ENCODE assay signal across 8 mouse cellular contexts in genomic region chr9:70392563-70392907, GRCm38 (mm10). TPM values are rescaled to one million over a fixed set of nuclear protein-coding genes. Genes with fewer than 3 reads are reported as not detected.
DNase-seq lines count a peak whose midpoint lies in the region; ATAC-seq and TF ChIP-seq lines count a peak whose summit lies in the region.

No protein-coding gene starts in this region.

- no peak overlapping the region for H3K27ac ChIP-seq in ES-E14 (ENCODE audit: insufficient read depth, low read depth, low read length, poor library complexity, severe bottlenecking)
- H3K27ac ChIP-seq in lung, postnatal 0 days (ENCODE audit: low read length): no peak overlapping the region
- no peak overlapping the region for H3K27ac ChIP-seq in small intestine, adult 2 months (ENCODE audit: insufficient read depth, low read depth, low read length)

- H3K4me1 ChIP-seq in ES-E14 (ENCODE audit: control insufficient read depth in 2 of 2, insufficient read depth in 2 of 2, low read length in 2 of 2, poor library complexity in 1 of 2): peaks cover 0 to 2% of the 10 kb centered on the region in 2 experiments; a peak in 1 of 4 replicates
- H3K4me1 ChIP-seq in lung, postnatal 0 days (ENCODE audit: insufficient read depth, low read depth, low read length): no peaks in the 10 kb centered on the region
- H3K4me1 ChIP-seq in small intestine, adult 2 months (ENCODE audit: control insufficient read depth, insufficient read depth, insufficient read length, low read length): no peaks in the 10 kb centered on the region; the same call in 1 of the 2 replicates

- H3K36me3 ChIP-seq in ES-E14 (ENCODE audit: control insufficient read depth, insufficient read depth, low read length, poor library complexity, severe bottlenecking): no peaks in the 10 kb centered on the region
- H3K36me3 ChIP-seq in lung, postnatal 0 days (ENCODE audit: insufficient read depth, low read length): peaks cover 15% of the 10 kb centered on the region
- peaks cover 36% of the 10 kb centered on the region for H3K36me3 ChIP-seq in small intestine, adult 2 months (ENCODE audit: control insufficient read depth, insufficient read depth, low read length)

- peak; percentile 9 for DNase-seq in cerebellum, adult 11 months
- peak; percentile 19 for DNase-seq in ES-E14 (ENCODE audit: low read depth, low spot score)
- DNase-seq in cerebellum, postnatal 10 days: peak; percentile 87 to 90
- peak; percentile 30 for DNase-seq in gastrocnemius, postnatal 14 days
- peak; percentile 44 for DNase-seq in kidney, adult 9 months
- peak; percentile 42 for DNase-seq in lung, postnatal 0 days (ENCODE audit: low spot score)

- no peak for ATAC-seq in cerebellum, adult (ENCODE audit: insufficient number of reproducible peaks, low FRiP score, low TSS enrichment)
- no peak for ATAC-seq in lung, postnatal 0 days

- WGBS in lung, postnatal 0 days: 17% methylated on average over 6 of the region's 6 CpGs
- 6% methylated on average over 6 of the region's 6 CpGs for WGBS in small intestine, adult 2 months

- TF ChIP-seq POLR2A in small intestine, adult 2 months (IDR thresholded peaks at IDR 0.05; ENCODE audit: low read depth, low read length): no peak

- H3K4me3 ChIP-seq in ES-E14 (ENCODE audit: insufficient read depth in 1 of 2, low read depth in 1 of 2, low read length in 2 of 2, poor library complexity in 1 of 2, severe bottlenecking in 1 of 2): no peak overlapping the region
- H3K4me3 ChIP-seq in lung, postnatal 0 days (ENCODE audit: low read depth, low read length): no peak overlapping the region
- no peak overlapping the region for H3K4me3 ChIP-seq in small intestine, adult 2 months (ENCODE audit: low read depth, low read length)

- intact Hi-C loops in gastrocnemius, postnatal 14 days (cut with DNase I; ENCODE audit: low total_unique reads): loop anchor here (10.0 kb wide), 1 partner anchor 288 kb away; no protein-coding TSS in a partner anchor

- H3K27me3 ChIP-seq in lung, postnatal 0 days (replicated peaks; ENCODE audit: insufficient read depth, low read length): no peaks in the 10 kb centered on the region
- no peaks in the 10 kb centered on the region for H3K27me3 ChIP-seq in small intestine, adult 2 months (ENCODE audit: control insufficient read depth, insufficient read depth, low read length)

- in situ Hi-C loops in ES-E14 (cut with MboI; ENCODE audit: low sequenced_read_pairs in 2 of 2, unreplicated experiment in 2 of 2): no loop called here

- no peaks in the 10 kb centered on the region for H3K9me3 ChIP-seq in ES-E14 (ENCODE audit: control insufficient read depth, insufficient read depth, low read depth, low read length)
- no peaks in the 10 kb centered on the region for H3K9me3 ChIP-seq in lung, postnatal 0 days (ENCODE audit: low read length)

- no peak overlapping the region for H3K9ac ChIP-seq in ES-E14 (ENCODE audit: insufficient read depth, low read depth, low read length, poor library complexity, severe bottlenecking)
- no peak overlapping the region for H3K9ac ChIP-seq in lung, postnatal 0 days (replicated peaks; ENCODE audit: low read depth)

- TF ChIP-seq EP300 in lung, postnatal 0 days (IDR thresholded peaks at IDR 0.05): no peak

- H3K4me2 ChIP-seq in lung, postnatal 0 days (replicated peaks; ENCODE audit: low read depth, low read length): no peak overlapping the region

- peak; percentile 60 for TF ChIP-seq CTCF in lung, postnatal 0 days (IDR thresholded peaks at IDR 0.05)
- TF ChIP-seq CTCF in small intestine, adult 2 months (IDR thresholded peaks at IDR 0.05; ENCODE audit: extremely low read depth, insufficient read length, insufficient replicate concordance, low read depth, low read length): peak; percentile 39; the same call in 1 of the 2 replicates

TF ChIP-seq in ES-E14, 5 proteins besides CTCF, POLR2A, EP300 and RAD21:
- TF ChIP-seq ZC3H11A (IDR thresholded peaks at IDR 0.05; ENCODE audit: borderline replicate concordance, low read depth, low read length) (peak; percentile 42; the same call in 1 of the 2 replicates), HCFC1 (IDR thresholded peaks at IDR 0.05; ENCODE audit: borderline replicate concordance, insufficient read depth, low read length) (no peak), MAFK (IDR thresholded peaks at IDR 0.05; ENCODE audit: insufficient read depth, low read depth, low read length) (no peak), ZNF384 (IDR thresholded peaks at IDR 0.05; ENCODE audit: low read depth, low read length) (no peak), CHD2 (IDR thresholded peaks at IDR 0.05; ENCODE audit: low read depth, low read length) (no peak)

RNA-seq across cellular contexts. Expression of gene Ccnb2, which starts 28.8 kb away (rescaled TPM):
- total RNA-seq in ES-E14 (2012; rRNA removed): 95.0 and 122 TPM in 2 replicates
- 1 to 10 TPM; 5.3 TPM for total RNA-seq in gastrocnemius, postnatal 14 days (2021)
- polyA plus RNA-seq in lung, postnatal 0 days (2015; fragmentation: Nextera tagmentation; extraction: Ambion mirVana): 12.5 and 16.8 TPM in 2 replicates
- 6.4 and 17.6 TPM in 2 replicates for polyA plus RNA-seq in small intestine, adult 2 months (2012; rRNA removed)

Comparison
In these comparisons a context has a peak if more than half of its experiments do, and no peak if none do; other contexts are left out.
1. DNase-seq: peak in every context shown above with its lines; median percentile 88 in cerebellum, postnatal 10 days; 44 in kidney, adult 9 months; 42 in lung, postnatal 0 days; 30 in gastrocnemius, postnatal 14 days; 19 in ES-E14; 9 in cerebellum, adult 11 months.
2. RNA of gene Ccnb2, which starts 28.8 kb away (total RNA-seq): 95.0 to 122 TPM in ES-E14; 5.3 TPM in gastrocnemius, postnatal 14 days; every median in the first group is over 10 times any median in the second.